Mouse (Mus musculus): ENCODE results near the gene Sdk1. TPM values are rescaled to one million over a fixed set of nuclear protein-coding genes. Genes with fewer than 3 reads are reported as not detected.

Sdk1 gene
- total RNA-seq, 4 experiments from 2014 or later: 3.7 to 8.1 (median 5.6) TPM

DNA sequence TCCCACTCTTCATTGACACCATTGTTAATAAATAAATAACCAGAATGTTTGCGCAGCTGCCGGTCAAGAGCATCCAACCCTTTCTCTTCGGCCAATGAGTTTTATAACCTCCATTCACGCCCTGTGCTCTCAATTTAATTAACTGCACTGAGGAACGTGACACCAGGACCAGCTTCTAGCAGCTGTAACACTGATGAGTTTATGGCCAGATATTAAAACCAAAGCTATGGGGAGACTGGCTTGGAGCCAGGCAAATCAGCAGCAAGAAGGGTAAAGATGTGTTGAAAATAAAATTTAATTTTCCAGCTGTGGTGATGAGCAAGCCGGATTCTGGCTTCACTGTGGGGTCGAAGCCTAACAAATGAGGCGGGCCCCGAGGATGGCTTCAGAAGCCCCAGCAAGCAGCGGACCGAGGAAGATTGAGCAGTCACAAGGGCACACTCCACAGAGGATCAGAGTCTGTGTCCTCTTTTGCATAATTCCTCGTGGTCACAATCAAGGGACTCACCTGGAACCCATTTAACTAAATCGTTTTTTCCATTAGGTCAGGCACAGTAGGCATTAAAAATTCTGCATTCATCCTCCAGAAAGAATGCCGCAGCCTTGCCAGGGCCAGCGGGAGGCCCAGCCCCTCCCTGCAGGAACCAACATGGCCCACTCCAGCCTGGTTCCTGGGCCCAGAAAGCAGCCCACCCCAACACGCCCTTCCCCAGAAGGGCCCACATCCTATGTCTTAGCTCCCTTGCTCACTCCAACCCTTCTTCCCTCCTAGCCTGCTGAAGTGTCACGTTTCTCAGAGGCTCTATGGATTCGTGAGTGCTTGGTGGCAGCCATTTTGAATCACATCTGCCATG, 987.9 kb downstream of the Sdk1 start:
- no peak for DNase-seq (ENCODE audit: low spot score in 2 of 2)

DNA sequence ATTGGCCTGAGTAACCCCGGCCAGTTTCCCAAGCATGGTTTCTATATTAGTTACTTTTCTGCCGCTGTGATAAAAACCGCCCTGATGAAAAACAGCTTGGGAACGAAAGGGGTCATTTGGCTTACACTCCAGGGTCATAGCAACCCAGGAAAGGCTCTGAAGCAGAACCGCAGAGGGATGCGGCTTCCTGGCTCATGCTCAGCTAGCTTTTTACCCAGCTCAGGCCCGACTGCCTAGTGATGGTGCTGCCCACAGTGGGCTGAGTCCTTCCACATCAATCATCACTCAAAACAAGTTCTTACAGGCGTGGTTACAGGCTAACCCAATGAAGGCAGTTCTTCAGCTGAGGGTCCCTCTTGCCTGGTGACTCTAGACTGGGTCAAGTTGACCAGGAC, 988.5 kb downstream of the Sdk1 start:
- DNase-seq (ENCODE audit: low spot score in 2 of 2): no peak

DNA sequence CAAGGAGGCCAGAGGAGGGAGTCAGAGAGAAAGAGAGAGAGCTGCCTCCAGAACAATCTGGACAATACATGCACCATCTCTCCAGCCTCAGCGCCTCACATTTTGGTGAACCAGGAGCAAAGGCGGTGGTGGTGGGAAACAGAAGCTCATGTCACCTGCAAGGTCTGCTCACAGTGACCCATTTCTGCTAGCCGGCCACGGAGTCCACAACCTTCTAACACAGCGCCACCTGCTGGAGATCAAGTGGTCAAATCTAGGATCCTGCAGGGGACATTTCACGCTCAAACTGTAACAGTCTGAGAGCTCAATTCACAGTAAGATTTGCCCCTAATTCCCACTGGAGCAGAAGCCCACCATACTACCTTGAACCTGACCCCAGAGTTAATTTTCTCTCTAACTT, 999.0 kb downstream of the Sdk1 start:
- no peak for DNase-seq (ENCODE audit: low spot score in 2 of 2)

DNA sequence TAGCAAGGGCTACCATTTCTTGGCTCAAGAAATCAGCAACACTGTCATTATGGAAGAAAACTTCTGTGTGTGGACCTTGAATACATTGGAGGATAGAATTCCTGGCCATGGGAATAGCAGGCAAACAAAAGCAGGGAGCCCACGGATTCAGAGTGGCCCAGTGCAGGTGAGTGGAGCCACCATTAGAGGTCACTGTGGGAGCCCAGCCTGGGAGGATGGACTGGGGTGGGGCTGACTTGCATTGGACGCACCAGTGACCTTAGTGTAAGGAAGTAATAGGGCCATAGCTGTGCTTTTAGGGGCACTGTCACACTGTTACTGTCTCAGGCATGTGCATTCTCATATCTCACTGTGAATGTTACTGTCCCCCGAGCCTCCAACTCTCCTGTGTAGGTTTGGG, 1001.3 kb downstream of the Sdk1 start:
- no peak for DNase-seq (ENCODE audit: low spot score in 2 of 2)

DNA sequence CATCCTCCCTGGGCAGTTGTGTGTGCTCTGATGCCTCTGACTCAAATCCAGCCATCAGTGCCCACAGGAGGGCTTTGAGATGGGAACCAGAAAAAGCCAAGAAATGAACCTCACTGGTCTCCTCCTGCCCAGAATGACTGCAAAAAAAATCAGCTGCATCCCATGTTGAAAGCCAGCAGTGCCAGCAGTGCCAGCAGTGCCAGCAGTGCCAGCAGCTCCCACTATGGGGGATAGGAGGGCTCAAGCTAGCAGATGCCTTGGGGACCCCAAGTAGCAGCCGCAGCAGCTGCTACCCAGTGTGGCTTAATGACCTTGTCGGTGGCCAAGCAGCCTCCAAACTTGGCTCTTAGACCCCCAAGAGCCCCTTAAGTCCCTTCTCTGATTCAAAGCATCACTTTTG, 1001.8 kb downstream of the Sdk1 start:
- DNase-seq (ENCODE audit: low spot score in 2 of 2): no peak

DNA sequence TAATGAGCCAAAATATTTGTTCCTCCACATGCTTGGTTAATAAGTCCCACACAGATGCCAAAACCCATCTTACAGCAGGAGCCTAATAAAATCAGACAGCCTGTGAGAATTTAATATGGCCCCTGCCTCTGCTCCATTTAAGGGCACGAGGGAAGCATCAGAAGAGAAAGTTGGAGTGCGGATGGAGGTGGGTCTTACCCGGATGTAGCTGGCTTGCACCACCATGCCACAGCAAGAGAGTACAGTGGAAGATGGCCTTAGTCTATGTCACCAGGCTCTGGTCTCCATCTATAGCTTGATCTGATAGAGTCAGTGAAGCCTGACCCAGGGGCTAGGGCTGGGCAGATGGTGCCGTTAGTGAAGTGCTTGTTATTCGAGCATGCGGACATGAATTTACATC, 1014.9 kb downstream of the Sdk1 start:
- DNase-seq (ENCODE audit: low spot score in 2 of 2): no peak

DNA sequence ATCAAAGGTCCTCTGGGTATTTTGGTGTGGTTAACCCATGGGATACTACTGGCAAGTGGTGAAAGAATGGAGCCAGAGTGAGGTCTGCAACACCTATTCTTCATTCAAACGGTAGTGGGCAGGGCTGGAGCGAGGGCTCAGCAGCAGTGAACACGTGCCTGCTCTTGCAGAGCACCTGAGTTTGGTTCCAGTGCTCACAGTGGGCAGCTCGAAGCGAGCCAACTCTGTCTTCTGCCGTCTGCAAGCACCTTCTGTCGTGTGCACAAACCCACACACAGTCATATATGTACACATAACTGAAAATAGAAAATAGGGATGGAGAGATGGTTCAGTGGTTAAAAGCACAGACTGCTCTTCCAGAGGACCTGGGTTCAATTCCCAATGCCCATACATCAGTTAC, 1017.4 kb downstream of the Sdk1 start:
- DNase-seq (ENCODE audit: low spot score in 2 of 2): no peak

DNA sequence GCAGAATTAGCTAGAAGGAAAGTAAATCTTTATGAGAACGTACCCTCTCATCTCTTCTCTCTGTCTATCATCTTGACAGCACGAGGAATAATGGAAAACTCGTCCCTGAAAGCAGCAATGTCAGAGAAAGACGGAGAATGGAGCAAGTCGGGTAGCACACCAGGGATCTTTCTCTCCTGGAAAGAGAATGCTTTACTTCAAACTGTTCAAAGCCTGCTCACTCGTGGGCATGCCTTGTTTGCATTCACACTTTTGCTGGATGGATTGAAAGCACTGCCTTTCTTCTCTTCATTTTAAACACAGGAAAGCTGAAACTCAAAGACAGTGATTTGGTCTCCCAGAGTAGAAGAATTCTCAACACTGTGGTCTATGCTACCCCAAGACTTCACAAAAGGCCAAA, 1020.8 kb downstream of the Sdk1 start:
- no peak for DNase-seq (ENCODE audit: low spot score in 2 of 2)

Other genes with a start within 250 kb of the Sdk1 start
- 1 to 10 TPM in 2 of 4 experiments, under 1 TPM in 2; 0.25 to 2.0 (median 0.85) TPM for gene Card11, start 240.9 kb upstream of the Sdk1 start, total RNA-seq (2022)

Data from layer of hippocampus, adult 8-10 months (tissue).